Mouse (Mus musculus): ENCODE measurements around the gene Gga3.
"Not testable (repeated sequence)": the region's sequence is repeated elsewhere in the genome, so short reads cannot be mapped to it uniquely, and the experiment has no call there.

Gga3 gene

DNA sequence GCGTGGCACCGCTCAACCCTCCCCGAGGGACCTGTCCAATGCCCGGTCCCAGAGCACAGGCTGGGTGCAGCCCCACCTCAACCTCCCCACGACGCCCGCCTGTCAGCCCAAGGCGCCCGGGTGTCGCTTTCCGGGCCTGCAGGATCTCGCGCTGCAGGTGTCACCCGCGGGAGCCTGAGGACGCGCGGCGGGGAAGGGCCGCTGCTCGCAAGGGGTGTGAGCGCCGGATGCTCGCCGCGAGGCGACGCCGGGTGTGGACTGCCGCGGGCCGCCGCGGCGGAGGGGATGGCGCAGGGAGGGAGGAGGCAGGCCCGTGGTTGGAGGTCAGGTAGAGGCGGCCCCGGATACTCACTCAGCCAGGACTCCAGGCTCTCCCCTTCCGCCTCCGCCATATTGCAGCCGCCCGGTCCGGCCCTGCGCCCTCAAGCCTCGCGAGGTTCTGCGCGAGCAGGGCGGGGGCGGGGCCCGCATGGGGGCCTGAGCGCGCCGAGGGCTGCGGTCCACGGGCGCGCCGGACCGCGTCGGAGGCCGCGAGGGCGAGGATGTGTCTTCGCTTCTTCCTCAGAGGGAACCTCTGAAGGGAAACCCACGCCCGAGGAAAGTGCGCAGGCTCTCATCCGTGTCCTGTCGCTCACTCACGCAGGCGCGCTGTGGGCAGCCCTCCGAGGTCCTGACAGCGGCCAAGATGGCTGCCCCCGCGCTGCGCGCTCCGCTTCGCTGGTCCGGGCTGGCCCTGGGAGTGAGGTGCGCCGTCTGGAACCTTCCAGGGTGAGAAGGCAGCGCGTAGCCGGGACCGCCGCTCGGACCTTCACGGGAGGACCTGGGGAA, at the start of gene Gga3, which contains the start of gene Mrps7:
Gene Gga3 (minus strand): TSS at position 576 of the 828 bp plus-strand sequence.
Gene Mrps7 (plus strand): TSS at position 450 of the 828 bp plus-strand sequence.
- peak; percentile 80 for ATAC-seq (ENCODE audit: low TSS enrichment)

DNA sequence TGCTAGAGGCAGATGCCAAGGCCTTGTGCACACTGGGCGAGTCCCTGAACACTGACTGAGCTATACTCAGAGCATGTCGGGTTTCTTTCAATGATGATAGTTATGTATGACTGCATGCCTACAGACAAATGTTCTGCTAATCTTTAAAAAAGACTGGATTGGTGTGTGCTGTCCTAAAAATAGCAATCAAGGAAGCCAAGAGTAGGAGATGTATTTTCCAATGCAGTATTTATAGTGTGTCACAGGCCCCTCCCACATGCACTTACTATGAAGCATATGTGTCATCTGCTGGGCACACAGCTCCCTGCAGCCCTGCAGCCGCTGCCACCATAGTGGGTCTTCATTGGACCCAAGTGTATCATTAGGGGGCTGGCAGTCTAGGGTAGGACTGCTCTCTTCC, 49.3 kb upstream of the Gga3 start:
- ATAC-seq (ENCODE audit: low TSS enrichment) = peak; percentile 76

- ATAC-seq (ENCODE audit: low TSS enrichment) = no peak
Observed at GRCm38 (mm10) chr11:115651680-115652079, 47.8 kb upstream of the Gga3 start.

DNA sequence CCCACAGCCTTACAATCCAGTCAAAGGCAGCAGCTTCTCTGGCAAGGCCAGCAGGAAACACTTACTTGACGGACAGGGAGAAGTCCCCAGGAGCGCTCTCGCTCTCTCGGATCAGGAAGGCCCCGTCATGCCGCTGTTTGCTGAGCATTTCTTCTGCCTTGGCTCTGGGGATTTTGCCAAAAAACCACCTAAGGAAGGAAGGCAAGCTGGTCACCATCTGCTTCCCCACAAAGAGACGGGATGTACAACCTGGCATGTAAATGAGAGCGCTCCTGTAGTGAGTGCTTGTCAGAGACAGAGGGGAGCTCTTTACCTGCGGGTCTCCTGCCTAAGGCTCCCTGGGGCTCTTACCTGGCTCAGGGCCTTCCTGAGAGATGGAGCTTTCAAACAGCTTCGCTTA, 45.9 kb upstream of the Gga3 start:
- peak; percentile 32; the same call in 1 of the 2 replicates for ATAC-seq (ENCODE audit: low TSS enrichment)

DNA sequence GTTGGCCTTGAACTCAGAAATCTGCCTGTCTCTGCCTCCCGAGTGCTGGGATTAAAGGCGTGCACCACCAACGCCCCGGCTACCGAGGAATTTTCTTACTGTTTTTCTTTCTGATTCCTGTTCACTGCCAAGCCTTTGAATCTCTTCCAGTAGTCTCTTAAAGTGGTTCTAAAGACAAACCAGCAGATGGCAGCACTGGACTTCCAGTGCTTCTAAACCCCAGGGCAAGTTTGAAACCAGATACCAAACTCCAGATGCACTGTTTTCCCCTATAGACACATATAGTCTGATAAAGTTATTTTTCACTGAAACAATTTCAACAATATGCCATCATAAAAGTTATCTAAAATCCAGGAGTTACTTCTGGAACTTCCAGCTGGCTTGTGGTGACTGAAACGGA, 43.6 kb upstream of the Gga3 start:
- peak; percentile 44; the same call in 1 of the 2 replicates for ATAC-seq (ENCODE audit: low TSS enrichment)

DNA sequence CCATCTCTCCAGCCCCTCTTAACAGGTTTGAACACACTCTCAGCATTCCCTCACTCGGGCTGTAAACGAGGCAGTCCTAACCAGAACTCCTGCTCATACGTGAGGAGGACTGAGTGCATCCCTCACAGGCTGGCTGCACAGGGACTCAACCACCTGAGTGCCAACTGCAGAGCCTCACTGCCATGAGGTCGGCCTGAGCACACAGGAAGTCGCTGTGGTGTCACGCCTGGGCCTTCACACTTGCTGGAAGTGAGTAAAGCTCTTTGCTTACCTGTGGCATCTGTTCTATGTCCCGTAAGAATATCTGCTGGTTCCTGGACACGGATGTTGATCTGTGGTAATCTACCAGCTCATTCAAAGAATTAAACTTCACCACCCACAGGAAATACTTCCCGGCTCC, 42.6 kb upstream of the Gga3 start:
- ATAC-seq (ENCODE audit: low TSS enrichment) = no peak

DNA sequence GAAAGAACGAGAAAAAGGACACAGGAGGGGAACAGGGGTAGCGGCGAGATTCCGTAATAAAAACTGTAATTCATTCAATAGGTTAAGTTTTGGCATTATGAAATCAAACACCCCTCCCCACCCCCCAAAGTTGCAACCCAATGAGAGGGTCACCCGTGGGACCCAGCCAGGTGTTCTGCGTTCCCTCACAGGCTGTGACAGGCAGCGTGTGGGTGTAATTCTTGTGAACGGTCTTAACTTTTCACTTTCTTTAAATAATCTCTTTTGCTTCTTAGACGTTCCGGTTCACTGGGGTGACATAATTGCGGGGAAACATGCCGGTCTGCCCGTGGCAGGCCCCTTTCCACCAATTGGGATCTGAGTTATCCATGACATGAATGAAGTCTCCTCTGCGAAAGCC, 41.6 kb upstream of the Gga3 start:
- ATAC-seq (ENCODE audit: low TSS enrichment) = not testable (repeated sequence)

DNA sequence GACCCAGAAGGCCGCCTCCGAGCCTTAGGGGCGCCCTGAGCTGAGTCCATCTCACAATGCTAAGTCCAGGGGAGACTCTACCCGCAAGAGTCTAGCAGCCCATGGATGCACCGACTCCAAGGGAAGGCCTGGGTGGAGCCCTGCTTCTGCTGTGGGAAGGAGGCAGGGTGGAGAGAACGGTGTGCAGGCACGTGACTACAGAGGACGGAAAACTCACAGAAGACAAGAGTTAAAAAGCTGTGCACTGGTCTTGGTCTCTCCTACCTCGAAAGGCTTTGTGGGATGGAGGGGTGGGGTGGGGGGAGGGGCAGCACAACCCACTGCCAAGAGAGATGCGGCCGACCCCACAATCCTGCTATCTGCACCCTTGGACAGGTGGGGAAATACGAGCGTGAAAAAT, 40.5 kb upstream of the Gga3 start:
- no peak for ATAC-seq (ENCODE audit: low TSS enrichment)

DNA sequence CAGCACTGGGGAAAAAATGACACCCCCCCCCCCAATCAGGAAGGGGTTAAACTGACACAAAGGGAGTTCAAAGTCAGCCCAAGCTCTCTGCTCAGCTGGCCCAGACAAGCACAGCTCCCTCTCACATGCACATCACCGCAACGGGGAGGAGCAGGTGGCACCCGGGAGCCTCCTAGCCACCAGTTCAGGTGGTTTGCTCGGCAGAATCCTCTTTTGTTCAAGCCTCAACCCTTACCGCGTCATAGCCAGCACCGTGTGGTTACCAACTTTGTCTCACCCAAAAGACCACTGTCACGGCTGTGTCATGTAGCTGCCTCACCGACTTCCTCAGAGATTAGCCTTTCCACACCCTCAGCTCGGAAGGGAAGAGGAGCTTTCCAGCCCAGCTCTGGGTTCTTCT, 39.4 kb upstream of the Gga3 start:
- no peak for ATAC-seq (ENCODE audit: low TSS enrichment)

GRCm38 (mm10) chr11:115642705-115643104, 38.9 kb upstream of the Gga3 start:
- no peak for ATAC-seq (ENCODE audit: low TSS enrichment)

DNA sequence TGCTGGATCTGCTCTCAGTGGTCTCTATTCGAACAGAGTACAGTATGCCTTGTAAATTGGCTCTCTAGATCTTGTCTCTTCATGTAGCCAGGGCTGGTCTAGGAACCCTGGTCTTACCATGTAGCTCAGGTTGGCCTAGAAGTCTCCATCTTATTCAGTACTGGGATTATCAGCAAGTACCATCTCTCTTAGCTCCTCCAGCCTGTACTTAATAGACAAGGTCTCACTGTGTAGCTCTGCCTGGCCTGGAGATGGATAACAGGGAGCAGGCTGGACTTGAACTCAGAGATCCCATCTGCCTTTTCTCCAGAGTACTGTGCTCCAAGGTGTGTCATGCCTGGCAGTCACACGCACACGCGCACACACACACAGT, 37.8 kb upstream of the Gga3 start:
- ATAC-seq (ENCODE audit: low TSS enrichment) = no peak

GRCm38 (mm10) chr11:115640978-115641663, 37.3 kb upstream of the Gga3 start:
- peak; percentile 55; the same call in 1 of the 2 replicates for ATAC-seq (ENCODE audit: low TSS enrichment)

DNA sequence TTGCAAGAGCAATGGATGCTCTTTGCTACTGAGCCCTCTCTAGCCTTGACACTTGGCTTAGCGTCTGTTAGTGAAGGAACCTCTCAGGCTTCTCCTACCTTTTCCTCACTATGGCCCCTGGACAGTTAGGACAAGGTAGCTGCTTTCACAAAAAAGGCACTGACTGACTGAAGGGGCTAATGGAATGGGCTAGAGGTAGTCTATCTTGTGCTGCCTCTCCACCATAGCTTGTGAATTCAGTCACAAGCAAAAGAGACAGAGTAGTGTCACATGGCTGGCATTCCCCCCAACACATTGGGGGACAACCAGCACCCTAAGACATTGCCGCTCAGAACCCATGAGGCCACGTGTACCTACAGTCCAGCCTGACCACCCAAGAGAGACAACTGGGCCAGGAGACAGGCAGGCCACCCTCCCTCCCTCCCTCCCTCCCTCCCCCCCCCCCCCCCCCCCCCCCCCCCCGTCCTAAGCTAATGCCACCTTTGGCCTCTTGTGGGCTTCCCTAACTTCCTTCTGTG, 36.5 kb upstream of the Gga3 start:
- ATAC-seq (ENCODE audit: low TSS enrichment) = no peak

GRCm38 (mm10) chr11:115639540-115639939, 35.7 kb upstream of the Gga3 start:
- no peak for ATAC-seq (ENCODE audit: low TSS enrichment)

GRCm38 (mm10) chr11:115638498-115639409, 34.9 kb upstream of the Gga3 start:
- no peak for ATAC-seq (ENCODE audit: low TSS enrichment)

DNA sequence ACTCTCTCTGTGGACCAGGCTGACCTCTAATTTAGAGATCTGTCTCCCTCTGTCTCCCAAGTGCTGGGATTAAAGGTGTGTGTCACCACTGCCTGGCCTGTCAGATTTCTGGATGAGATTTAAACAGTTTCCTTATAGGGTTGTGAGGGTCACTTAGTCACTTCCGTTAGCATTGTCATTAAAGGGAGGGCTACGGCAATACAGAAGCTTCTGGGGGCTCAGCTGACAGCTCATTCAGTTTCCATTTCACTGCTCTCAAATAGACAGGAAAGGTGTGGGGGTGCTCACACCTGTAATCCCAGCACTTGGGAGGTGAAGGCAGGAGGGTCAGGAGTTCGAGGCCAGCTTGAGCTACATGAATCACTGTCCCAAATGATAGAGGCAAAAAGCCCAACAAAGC, 33.1 kb upstream of the Gga3 start:
- ATAC-seq (ENCODE audit: low TSS enrichment) = no peak

GRCm38 (mm10) chr11:115635484-115635883, 31.6 kb upstream of the Gga3 start:
- ATAC-seq (ENCODE audit: low TSS enrichment) = no peak

GRCm38 (mm10) chr11:115635041-115635440, 31.2 kb upstream of the Gga3 start:
- no peak for ATAC-seq (ENCODE audit: low TSS enrichment)

GRCm38 (mm10) chr11:115634109-115634508, 30.3 kb upstream of the Gga3 start:
- no peak for ATAC-seq (ENCODE audit: low TSS enrichment)

DNA sequence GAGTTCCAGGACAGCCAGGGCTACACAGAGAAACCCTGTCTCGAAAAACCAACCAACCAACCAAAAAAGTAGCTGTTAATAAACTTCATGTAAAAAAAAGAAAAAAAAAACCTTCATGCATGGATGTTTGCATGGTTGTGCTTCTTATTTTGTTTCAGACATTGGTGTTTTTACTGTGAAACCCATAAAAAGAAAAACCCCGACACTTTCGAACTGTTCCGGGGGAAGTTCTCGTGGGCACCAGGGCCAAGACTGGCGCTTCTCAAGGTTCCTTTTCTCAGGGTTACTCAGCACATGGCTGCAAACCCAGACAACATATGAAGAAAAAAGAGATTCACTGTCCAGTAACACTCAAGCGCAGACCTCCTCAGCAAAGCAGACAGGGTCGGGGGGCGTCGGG, 29.0 kb upstream of the Gga3 start:
- no peak for ATAC-seq (ENCODE audit: low TSS enrichment)

DNA sequence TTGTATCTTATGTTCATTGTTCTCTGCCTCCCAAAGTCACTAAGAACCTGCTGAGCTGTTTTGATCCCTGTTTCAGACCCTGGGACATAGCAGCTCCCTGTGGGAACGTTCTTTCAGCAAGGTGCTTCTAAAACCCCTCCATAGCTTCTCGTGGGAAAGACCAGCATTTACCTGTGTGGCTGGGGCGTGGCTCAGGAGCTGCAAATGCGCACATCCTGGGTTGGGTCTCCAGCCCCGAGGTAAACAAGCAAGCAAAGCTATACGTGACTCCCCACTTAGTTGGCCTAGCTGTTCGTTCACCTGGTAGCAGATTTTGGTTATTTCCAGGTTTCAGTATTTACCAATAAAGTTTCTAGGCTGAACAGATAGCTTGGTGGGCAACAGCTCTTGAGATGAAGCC, 28.4 kb upstream of the Gga3 start:
- ATAC-seq (ENCODE audit: low TSS enrichment) = no peak

- no peak for ATAC-seq (ENCODE audit: low TSS enrichment)
Observed at GRCm38 (mm10) chr11:115631505-115631890, 27.6 kb upstream of the Gga3 start.
